Mouse (Mus musculus): ENCODE results near the gene Mpv17l2.

DNA sequence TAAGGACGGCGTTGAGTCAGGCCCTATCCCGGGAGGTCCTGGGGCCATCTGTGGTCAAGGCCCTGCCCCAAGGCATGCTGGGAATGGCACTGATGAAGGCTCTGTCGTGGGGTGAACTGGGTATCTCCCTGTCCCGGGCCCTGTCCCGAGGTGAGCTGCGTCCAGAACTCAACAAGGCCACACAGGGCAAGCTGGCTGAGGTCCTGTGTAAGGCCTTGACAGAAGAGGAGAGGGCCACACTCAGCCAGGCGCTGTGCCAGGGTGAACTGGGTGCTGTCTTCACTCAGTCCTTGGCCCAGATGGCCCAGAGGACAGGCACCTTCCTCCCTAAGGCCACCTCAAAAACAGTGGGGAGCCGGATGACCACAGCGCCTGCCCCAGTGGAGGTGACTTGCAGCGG lies 49.7 kb downstream of the Mpv17l2 start:
- no peak for TF ChIP-seq POLR2A (IDR thresholded peaks at IDR 0.05; ENCODE audit: insufficient read depth, low read length)
- TF ChIP-seq CTCF (IDR thresholded peaks at IDR 0.05; ENCODE audit: low read depth, low read length), result no peak

All from ES-Bruce4 (cell line).